Mouse (Mus musculus) frontal cortex, adult (tissue): ENCODE data around the gene Srcin1.

Source experiments
- ATAC-seq: cut with Nextera tagmentation; 2 replicates; pipeline ENCODE4 v1.9.2; 2017; ENCODE audit warnings: mild to moderate bottlenecking, moderate library complexity, mixed read lengths; ENCODE audit not compliant: low TSS enrichment

Gene Srcin1

GRCm38 (mm10) chr11:97509058-97509457, 66.9 kb downstream of the Srcin1 start:
- ATAC-seq = no peak

GRCm38 (mm10) chr11:97508198-97508597, 67.8 kb downstream of the Srcin1 start:
- no peak for ATAC-seq

GRCm38 (mm10) chr11:97506331-97506730, 69.7 kb downstream of the Srcin1 start:
- ATAC-seq = no peak

GRCm38 (mm10) chr11:97505784-97506183, 70.2 kb downstream of the Srcin1 start:
- no peak for ATAC-seq

- no peak for ATAC-seq
Measured at GRCm38 (mm10) chr11:97502846-97503245, 73.1 kb downstream of the Srcin1 start.

- peak; percentile 59 for ATAC-seq
Measured at GRCm38 (mm10) chr11:97502383-97502782, 73.6 kb downstream of the Srcin1 start.

GRCm38 (mm10) chr11:97500720-97501448, 75.1 kb downstream of the Srcin1 start:
- ATAC-seq = no peak

GRCm38 (mm10) chr11:97499865-97500719, 75.9 kb downstream of the Srcin1 start, which contains the start of gene 4933428G20Rik:
Gene 4933428G20Rik, minus strand, starts transcription at chr11:97500340.
- peak; percentile 36; the same call in 1 of the 2 replicates for ATAC-seq

GRCm38 (mm10) chr11:97497543-97497942, 78.4 kb downstream of the Srcin1 start:
- no peak for ATAC-seq

- ATAC-seq = no peak
Measured at GRCm38 (mm10) chr11:97492836-97493235, 83.2 kb downstream of the Srcin1 start.

- ATAC-seq = no peak
Measured at GRCm38 (mm10) chr11:97491640-97492039, 84.3 kb downstream of the Srcin1 start.

- peak; percentile 55 for ATAC-seq
Measured at GRCm38 (mm10) chr11:97489589-97490324, 86.2 kb downstream of the Srcin1 start.

GRCm38 (mm10) chr11:97487656-97488055, 88.3 kb downstream of the Srcin1 start:
- no peak for ATAC-seq

GRCm38 (mm10) chr11:97485661-97486060, 90.3 kb downstream of the Srcin1 start:
- no peak for ATAC-seq

GRCm38 (mm10) chr11:97479824-97480223, 96.2 kb downstream of the Srcin1 start:
- ATAC-seq = no peak

- ATAC-seq = no peak
Measured at GRCm38 (mm10) chr11:97479085-97479484, 96.9 kb downstream of the Srcin1 start.

- ATAC-seq = no peak
Measured at GRCm38 (mm10) chr11:97478345-97478744, 97.6 kb downstream of the Srcin1 start.

- no peak for ATAC-seq
Measured at GRCm38 (mm10) chr11:97477431-97477830, 98.6 kb downstream of the Srcin1 start.

- ATAC-seq = peak; percentile 39; the same call in 1 of the 2 replicates
Measured at GRCm38 (mm10) chr11:97476334-97477095, 99.5 kb downstream of the Srcin1 start.

GRCm38 (mm10) chr11:97471276-97471675, 104.7 kb downstream of the Srcin1 start:
- ATAC-seq = no peak

- ATAC-seq = no peak
Measured at GRCm38 (mm10) chr11:97469828-97470227, 106.2 kb downstream of the Srcin1 start.
